Mouse (Mus musculus) common myeloid progenitor, adult 5-6 weeks (primary cell): ENCODE results near the gene Csf2. TPM values are rescaled to one million over a fixed set of nuclear protein-coding genes. Genes with fewer than 3 reads are reported as not detected.
"Not testable (repeated sequence)": the region's sequence is repeated elsewhere in the genome, so short reads cannot be mapped to it uniquely, and the experiment has no call there.

Experiments
- ATAC-seq: replicated peaks from 2 replicates; pipeline ENCODE4 v1.8.0; 2016; ENCODE audit warnings: low read depth, mild to moderate bottlenecking, moderate TSS enrichment, inconsistent platforms; ENCODE audit not compliant: poor library complexity, severe bottlenecking
- total RNA-seq: library from RNA; stranded (forward); fragments of 200-1000, 187-1606 nt; gene quantifications from 2 replicates; pipeline ENCODE4 v1.2.3, GENCODE M21; 2017

Gene Csf2
- total RNA-seq: not detected in 2 replicates

DNA sequence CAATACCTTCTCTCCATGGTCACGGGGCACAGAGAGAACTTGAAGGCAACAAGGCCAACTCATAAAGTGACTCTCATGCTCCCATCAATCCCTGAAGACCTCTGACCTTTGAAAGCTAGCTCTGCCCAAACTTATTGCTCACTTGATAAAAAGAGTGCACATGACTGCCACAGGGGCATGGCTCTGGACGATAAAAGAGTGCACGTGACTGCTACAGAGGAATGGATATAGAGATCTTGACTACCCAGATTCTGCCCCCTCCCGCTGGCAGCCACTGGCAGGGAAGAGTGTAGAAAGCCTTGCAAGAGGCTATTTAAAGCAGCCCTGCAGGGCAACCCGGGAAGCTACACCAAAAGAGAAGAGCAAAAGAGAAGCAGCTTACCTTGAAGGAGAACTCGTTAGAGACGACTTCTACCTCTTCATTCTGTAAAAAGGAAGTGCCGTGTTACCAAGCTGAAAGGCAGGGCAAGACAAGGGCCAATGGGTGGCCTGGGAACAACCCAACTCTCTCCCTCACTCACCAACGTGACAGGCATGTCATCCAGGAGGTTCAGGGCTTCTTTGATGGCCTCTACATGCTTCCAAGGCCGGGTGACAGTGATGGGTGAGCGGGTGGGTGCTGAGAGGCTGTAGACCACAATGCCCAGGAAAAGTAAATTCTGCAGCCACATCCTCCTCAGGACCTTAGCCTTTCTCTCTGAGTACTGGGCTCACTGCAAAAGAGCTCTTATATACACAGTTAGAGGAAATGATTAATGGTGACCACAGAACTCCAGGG lies at the start of gene Csf2:
Csf2 (minus strand) TSS at position 728 of the 778 bp plus-strand sequence.
- peak; percentile 46 for ATAC-seq

- ATAC-seq: no peak
Observed at GRCm38 (mm10) chr11:54298777-54299176, 49.3 kb upstream of the Csf2 start.

DNA sequence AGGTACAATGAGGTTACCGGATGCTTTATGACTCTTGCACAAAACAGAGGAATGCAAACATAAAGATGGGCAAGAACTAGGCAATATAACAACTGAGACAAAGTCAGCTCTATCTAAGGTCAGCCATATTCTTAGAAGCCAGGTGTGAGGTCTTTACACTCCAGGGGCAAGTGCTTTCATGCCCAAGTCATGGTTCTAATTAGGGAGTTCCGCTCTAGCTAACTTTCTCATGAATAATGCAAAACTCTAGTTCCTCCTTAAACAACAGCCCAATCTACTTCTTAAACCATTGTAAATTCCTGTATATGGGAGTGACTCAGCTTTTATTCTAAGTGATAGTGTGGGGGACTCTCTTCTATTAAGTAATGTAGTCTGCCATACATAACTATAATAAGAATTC lies 48.0 kb upstream of the Csf2 start:
- not testable (repeated sequence) for ATAC-seq

DNA sequence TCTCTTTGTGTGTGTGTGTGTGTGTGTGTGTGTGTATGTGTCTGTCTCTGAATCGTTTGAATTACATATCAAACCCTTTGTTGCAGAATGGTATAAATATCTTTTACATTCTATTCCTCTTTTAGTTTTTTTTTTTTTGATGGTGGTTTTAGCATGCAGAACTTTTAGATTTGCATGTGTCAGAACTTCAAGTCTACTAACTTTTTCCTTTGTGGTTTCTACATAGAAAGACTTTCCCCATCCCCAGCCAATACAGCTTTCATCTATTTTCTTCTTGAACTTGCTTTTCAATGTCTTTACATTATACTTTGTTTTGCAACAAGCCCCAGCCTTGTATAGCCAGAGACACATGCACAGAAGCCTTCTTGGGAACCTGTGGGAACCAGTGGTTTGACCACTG lies 47.3 kb upstream of the Csf2 start:
- no peak for ATAC-seq

DNA sequence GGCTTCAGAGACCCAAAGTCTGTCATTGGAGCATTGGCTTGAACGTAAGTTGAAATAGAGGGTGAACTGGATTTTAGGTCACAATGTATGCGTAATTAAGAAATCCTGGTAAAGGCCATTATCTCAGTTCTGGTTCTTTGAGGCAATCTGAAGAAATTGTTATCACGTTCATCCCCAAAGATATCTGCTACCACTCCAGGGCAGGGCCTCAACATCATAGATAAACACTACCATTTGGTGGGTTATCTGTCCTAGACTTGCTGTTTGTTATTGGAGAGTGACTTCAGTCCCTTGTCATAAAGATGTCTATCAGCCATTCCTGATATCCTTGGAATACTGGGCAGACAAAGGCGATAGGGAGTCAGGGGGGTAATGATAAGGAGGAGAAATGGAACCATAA lies 46.5 kb upstream of the Csf2 start:
- no peak for ATAC-seq

GRCm38 (mm10) chr11:54293980-54294807 lies 44.7 kb upstream of the Csf2 start:
- ATAC-seq: no peak

- no peak for ATAC-seq
Observed at GRCm38 (mm10) chr11:54292163-54292562, 42.7 kb upstream of the Csf2 start.

DNA sequence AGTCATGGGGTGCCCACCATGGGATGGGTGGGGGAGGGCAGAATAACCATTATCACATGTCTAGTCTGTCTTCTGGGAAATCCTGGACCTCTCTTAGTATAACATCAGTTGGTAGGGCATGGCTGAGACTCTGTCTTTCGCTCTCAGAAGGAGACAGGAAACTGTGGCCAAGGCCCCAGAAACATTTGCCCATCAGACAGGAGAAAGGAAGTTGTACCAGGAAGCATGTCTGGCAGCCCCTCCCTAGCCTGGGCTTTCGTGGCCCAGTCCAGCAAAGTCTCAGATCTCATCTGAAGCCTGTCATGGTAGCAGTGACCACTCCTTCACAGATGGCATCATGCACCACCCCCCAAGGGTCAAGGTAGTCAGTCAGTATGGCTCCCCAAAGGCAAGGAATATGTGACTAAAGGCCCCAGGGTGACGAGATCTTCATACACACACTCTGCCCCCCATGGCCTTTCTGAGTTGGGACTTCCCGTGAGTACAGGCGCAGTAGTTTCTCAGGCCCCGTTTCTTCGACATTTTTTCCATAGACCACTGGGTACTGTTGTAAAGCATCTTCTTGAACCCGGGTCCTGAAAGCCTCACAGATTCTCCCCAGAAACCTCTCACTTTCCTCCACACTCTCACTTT lies 38.5 kb upstream of the Csf2 start:
- ATAC-seq: peak; percentile 22; the same call in 1 of the 2 replicates

GRCm38 (mm10) chr11:54271437-54271949 lies 22.0 kb upstream of the Csf2 start:
- ATAC-seq: peak; percentile 29; the same call in 1 of the 2 replicates

- no peak for ATAC-seq
Observed at GRCm38 (mm10) chr11:54269191-54269896, 19.9 kb upstream of the Csf2 start.

DNA sequence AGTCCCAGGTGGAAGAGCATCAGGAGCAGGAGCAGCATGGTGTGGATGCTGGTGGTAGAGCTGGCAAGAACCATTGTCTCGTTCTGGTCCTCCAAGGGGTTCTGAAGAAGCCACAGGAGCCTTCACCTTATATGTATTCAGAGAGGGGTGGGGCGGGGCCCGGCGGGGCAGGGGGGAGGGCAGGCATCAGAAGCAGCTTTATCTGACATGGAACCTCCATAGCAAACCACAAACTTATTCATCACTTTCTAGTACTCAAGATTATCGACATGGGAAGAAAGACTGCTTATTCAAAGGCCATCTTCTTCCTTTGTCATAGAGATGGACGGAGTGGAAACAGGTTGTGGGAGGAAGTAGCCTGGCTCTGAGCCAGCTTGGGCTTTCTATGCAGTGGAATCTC lies 17.7 kb upstream of the Csf2 start, which contains the start of gene Il3:
Il3 (minus strand) TSS at position 101 of the 400 bp plus-strand sequence.
- ATAC-seq: no peak

GRCm38 (mm10) chr11:54264542-54264941 lies 15.1 kb upstream of the Csf2 start:
- ATAC-seq: peak; percentile 68; the same call in 1 of the 2 replicates

DNA sequence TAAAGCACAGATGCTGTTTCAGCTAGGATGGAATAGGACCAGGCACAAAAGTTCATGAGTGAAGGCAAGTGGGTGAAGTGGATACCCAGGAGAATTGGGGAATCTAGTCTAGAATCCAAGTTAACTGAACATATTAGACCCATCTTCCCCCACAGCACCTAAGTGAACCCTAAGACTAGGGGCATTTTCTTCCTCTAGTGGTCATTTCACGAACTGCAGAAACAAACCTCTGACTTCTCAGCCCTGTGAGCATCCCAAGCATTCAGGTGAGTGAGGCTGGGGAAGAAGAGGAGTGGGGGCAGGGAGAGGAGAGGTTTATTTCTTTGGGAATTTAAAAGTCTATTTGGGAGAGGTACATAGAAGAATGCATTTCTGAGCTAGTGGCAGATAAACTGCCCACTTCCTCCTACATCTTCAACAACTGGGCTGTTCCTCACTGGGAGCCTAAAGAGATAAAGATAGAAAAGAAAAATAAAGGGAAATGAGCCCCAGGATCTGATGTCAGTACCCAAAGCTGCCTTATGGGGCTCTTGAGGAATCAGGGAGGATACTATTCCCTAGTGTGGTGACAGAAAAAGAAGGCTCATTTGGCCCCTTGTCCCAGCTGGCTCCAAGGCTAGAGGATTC lies 14.1 kb upstream of the Csf2 start:
- ATAC-seq: 0 out of 2 replicates have a peak, but pooled peaks have one; percentile 22

DNA sequence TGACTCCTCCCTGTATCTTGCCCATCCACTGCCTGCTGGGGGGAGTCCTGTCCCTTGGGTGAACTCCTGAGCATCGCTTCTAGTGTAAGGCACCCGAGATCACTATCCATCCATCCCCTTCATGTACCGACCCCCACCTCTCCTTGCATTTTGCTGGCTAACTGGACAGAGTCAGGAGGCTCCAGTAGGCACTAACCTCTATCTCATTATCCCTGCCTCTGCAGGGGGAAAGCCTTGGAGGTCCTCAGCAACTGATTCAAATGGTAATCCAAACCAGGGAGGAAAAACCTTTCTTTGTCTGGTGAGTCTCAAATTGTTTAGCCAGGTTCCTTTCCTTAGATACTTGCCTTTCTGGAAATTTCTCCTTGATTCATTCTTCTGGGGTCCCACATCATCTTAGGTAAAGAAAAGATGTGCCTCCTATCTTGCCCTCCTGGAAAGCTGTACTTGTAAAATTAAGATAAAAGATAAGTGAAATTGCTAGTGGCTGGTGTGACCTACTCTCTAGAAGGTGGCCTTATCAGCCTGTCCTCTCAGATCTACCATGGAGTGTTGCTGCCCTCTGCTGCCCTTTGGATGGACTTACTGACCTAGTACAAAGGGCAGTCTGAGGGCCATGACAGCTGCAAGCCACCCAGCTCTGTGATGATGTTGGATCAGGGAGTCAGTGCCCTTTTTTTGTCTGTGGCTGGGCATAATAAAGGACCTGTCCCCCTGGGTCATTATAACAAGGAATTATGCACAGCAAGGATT lies 7.3 kb upstream of the Csf2 start:
- peak; percentile 95 for ATAC-seq

DNA sequence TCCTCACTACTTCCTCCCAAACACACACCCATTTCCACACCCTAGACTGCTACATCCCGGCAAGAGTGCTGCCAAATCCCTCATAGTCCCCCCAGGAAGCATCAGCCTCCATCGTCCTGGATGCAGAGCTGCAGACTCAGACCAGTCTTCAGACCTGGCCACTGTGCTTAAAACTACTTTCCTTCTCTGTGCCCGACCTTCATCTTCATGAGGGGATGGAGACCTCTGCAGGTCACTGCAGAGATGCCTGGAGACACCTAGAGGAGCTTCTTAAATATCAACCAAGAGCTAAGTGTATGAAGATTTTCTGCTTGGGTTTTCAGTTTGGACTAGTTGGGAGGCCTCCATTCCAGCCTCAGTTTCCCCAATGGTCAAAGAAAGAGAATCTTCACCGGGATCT lies 4.6 kb upstream of the Csf2 start:
- peak; percentile 50; the same call in 1 of the 2 replicates for ATAC-seq

DNA sequence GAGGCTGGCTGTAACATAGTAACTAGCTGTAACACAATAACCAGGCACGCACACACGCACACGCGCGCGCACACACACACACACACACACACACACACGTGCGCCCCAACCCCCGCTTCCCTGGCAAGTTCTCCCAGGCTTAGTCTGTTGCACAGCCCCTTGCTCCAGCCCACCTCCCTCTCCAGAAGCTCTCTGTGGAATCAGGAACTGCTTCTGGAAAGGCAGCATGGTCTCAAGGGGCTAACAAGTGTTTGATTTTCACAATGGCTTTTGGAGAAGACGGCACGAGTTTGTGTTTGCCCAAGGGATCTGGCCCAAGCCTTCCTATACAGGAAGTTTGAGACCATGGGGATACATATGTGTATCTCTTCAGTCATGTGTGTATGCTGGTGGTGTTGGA lies 1.1 kb upstream of the Csf2 start:
- no peak for ATAC-seq

DNA sequence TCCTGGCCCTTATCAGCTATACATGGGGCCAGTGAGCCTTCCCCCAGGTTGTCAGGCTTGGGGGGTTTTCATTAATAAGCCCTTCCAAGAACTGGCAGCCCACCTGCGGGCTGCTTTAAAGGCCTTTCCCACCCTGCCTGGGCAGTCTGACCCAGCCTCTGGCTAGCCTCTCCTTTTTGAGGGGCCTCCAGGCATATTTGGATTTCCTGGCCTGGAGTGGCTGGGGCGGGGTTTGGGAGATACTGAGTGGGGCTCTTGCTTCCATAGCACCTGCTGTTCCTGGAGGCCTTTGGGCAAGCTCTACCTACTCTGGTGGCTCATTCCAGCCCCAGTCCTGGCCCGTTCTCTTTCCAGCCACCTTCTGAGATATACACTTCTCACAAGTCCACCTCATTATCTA lies 281 bp upstream of the Csf2 start:
- no peak for ATAC-seq

- no peak for ATAC-seq
Observed at GRCm38 (mm10) chr11:54247251-54247950, 2.1 kb downstream of the Csf2 start.
